Mouse (Mus musculus) liver, postnatal 0 days (tissue): ENCODE results near the gene Hdac10.

ENCODE experiments used
- CTCF ChIP-seq: sonication (generic); IDR thresholded peaks from 2 replicates; pipeline ENCODE4 v1.5.1; 2016; ENCODE audit warnings: antibody characterized with exemption, low read depth
- EP300 ChIP-seq: IDR thresholded peaks from 2 replicates; pipeline ENCODE4 v1.6.1; 2016; ENCODE audit warnings: antibody characterized with exemption, low read depth, mild to moderate bottlenecking

- TF ChIP-seq CTCF = no peak
- peak; percentile 59; the same call in 1 of the 2 replicates for TF ChIP-seq EP300
These were observed 44.6 kb downstream of the Hdac10 start for GRCm38 (mm10) chr15:89083906-89084305.
